In the genomic region with DNA sequence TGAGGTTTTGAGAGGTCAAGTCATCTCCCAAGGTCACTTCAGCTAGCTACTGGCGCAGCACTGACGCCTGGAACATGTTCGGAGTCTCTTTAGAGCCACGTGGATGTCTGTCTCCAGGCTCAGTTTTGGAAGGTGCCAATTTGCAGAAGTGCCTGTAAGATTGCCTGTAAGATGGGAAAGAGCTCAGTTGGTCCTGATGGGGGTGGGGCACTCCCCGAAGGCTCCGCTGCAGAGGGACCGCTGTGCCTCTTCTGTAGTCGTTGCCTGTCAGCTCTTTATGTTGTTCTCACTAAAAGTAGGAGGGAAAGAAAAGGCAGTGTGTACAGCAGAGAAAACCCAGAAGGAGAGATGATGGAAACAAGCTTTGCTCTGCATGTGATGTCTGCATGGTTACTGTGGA, we compare ENCODE assay signal across 23 mouse cellular contexts.
A peak's percentile ranks its signal among the peaks of the same experiment; 100 is the strongest.
DNase-seq lines count a peak whose midpoint lies in the region; ATAC-seq and TF ChIP-seq lines count a peak whose summit lies in the region.
"Had no signal": no experiment of that assay in that cellular context is flagged by ENCODE, and none has a peak within 500 bp of the region (broad histone marks: within the 10 kb centered on the region; RNA-seq: fewer than 3 reads in every experiment).

No protein-coding gene starts in this region.

- whole genome bisulfite sequencing in midbrain, embryonic 10.5 days, result 76% methylated on average over 8 of the region's 8 CpGs
- 50% methylated on average over 8 of the region's 8 CpGs for WGBS in midbrain, postnatal 0 days
- 52% methylated on average over 8 of the region's 8 CpGs for WGBS in forebrain, embryonic 13.5 days

- H3K4me1 ChIP-seq in midbrain, embryonic 10.5 days, result peaks cover 87% of the 10 kb centered on the region
- peaks cover 36% of the 10 kb centered on the region for H3K4me1 ChIP-seq in midbrain, postnatal 0 days (ENCODE audit: insufficient read depth, low read length)
- H3K4me1 ChIP-seq in forebrain, embryonic 13.5 days, result peaks cover 73% of the 10 kb centered on the region

- H3K4me2 ChIP-seq in midbrain, postnatal 0 days (ENCODE audit: low read depth, low read length, poor library complexity, severe bottlenecking), result no peak overlapping the region
- H3K4me2 ChIP-seq in forebrain, embryonic 13.5 days, result no peak overlapping the region
- H3K4me2 ChIP-seq: heart, embryonic 11.5 days; hindbrain, embryonic 12.5 days; limb, embryonic 12.5 days; liver, embryonic 12.5 days; midbrain, embryonic 12.5 days had no signal

- peak; percentile 39 for ATAC-seq in frontal cortex, adult (ENCODE audit: low TSS enrichment)
- ATAC-seq in midbrain, postnatal 0 days (ENCODE audit: low FRiP score), result no peak
- no peak for ATAC-seq in forebrain, embryonic 13.5 days
- ATAC-seq: inflammation-experienced regulatory T-cells, adult 6 months; liver, embryonic 12.5 days had no signal

- TF ChIP-seq CTCF in midbrain, postnatal 0 days (IDR thresholded peaks at IDR 0.05), result no peak

- H3K27ac ChIP-seq in midbrain, embryonic 10.5 days (replicated peaks), result 0 out of 2 replicates have a peak overlapping the region, but pooled peaks have one; percentile 28
- H3K27ac ChIP-seq in midbrain, postnatal 0 days (ENCODE audit: low read depth, low read length), result no peak overlapping the region
- H3K27ac ChIP-seq in forebrain, embryonic 13.5 days, result peak overlapping the region; percentile 5; the same call in 1 of the 2 replicates
- H3K27ac ChIP-seq: hindbrain, embryonic 12.5 days; limb, embryonic 12.5 days; liver, embryonic 12.5 days; midbrain, embryonic 12.5 days had no signal

- no peaks in the 10 kb centered on the region for H3K27me3 ChIP-seq in midbrain, embryonic 10.5 days (ENCODE audit: low read depth, poor library complexity, severe bottlenecking)
- no peaks in the 10 kb centered on the region for H3K27me3 ChIP-seq in midbrain, postnatal 0 days (ENCODE audit: insufficient read depth, low read length)
- no peaks in the 10 kb centered on the region for H3K27me3 ChIP-seq in forebrain, embryonic 13.5 days
- H3K27me3 ChIP-seq: limb, embryonic 12.5 days; liver, embryonic 12.5 days; midbrain, embryonic 12.5 days had no signal

- no peaks in the 10 kb centered on the region for H3K36me3 ChIP-seq in midbrain, embryonic 10.5 days
- H3K36me3 ChIP-seq in midbrain, postnatal 0 days (ENCODE audit: insufficient read depth, low read length), result no peaks in the 10 kb centered on the region
- H3K36me3 ChIP-seq in forebrain, embryonic 13.5 days (ENCODE audit: poor library complexity, severe bottlenecking), result no peaks in the 10 kb centered on the region
- H3K36me3 ChIP-seq: hindbrain, embryonic 12.5 days; limb, embryonic 12.5 days; liver, embryonic 12.5 days; midbrain, embryonic 12.5 days had no signal

- H3K9ac ChIP-seq in midbrain, postnatal 0 days (replicated peaks; ENCODE audit: low read length, poor library complexity, severe bottlenecking), result no peak overlapping the region
- no peak overlapping the region; the same call in 1 of the 2 replicates for H3K9ac ChIP-seq in forebrain, embryonic 13.5 days
- H3K9ac ChIP-seq: hindbrain, embryonic 12.5 days; limb, embryonic 12.5 days; liver, embryonic 12.5 days; midbrain, embryonic 12.5 days had no signal

- H3K9me3 ChIP-seq in midbrain, embryonic 10.5 days (replicated peaks), result no peaks in the 10 kb centered on the region
- H3K9me3 ChIP-seq in midbrain, postnatal 0 days (ENCODE audit: low read length), result no peaks in the 10 kb centered on the region
- H3K9me3 ChIP-seq in forebrain, embryonic 13.5 days (replicated peaks), result no peaks in the 10 kb centered on the region
- H3K9me3 ChIP-seq: hindbrain, embryonic 12.5 days; limb, embryonic 12.5 days; liver, embryonic 12.5 days; midbrain, embryonic 12.5 days had no signal

- DNase-seq in frontal cortex, postnatal 14 days (ENCODE audit: low spot score in 2 of 2), result no peak
- DNase-seq in midbrain, embryonic 10.5 days (ENCODE audit: low spot score), result no peak
- DNase-seq in midbrain, postnatal 0 days (ENCODE audit: low spot score), result no peak
- peak; percentile 77 for DNase-seq in brain, adult 2 months (ENCODE audit: low read depth, low spot score)
- no peak for DNase-seq in lung, adult 18-20 months
- DNase-seq: adrenal gland, postnatal 36 days; cerebellum, adult 18-20 months; cerebellum, postnatal 14 days; embryo, embryonic 11 days; gastrocnemius, postnatal 14 days; heart, adult 11 months; kidney, adult 18-20 months; kidney, postnatal 4 days; lung, adult 2 months; lung, postnatal 14 days had no signal

- no peak overlapping the region for H3K4me3 ChIP-seq in midbrain, embryonic 10.5 days
- no peak overlapping the region for H3K4me3 ChIP-seq in midbrain, postnatal 0 days (ENCODE audit: low read depth, low read length)
- H3K4me3 ChIP-seq in forebrain, embryonic 13.5 days, result no peak overlapping the region
- H3K4me3 ChIP-seq: hindbrain, embryonic 12.5 days; limb, embryonic 12.5 days; liver, embryonic 12.5 days; midbrain, embryonic 12.5 days had no signal
